In the genomic region with DNA sequence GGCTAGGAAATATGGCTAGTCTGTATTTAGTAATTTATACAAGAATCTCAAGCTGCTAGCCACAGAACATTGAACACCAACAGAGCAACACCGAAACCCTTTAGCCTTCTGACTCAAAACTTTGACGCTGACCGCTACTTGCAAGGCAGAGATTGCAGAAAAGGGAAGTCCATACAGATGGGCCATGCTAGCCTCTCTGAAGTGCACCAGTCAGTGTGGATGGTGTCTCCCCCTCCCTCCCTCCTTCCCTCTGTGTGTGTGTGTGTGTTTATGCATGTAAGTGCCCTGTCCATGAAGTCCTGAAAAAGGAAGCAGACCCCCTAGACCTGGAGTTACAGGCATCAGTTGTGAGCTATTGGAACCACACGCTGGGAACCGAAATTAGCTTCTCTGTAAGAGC, we compare ENCODE assay signal across 20 mouse cellular contexts. TPM values are rescaled to one million over a fixed set of nuclear protein-coding genes. Genes with fewer than 3 reads are reported as not detected.
DNase-seq lines count a peak whose midpoint lies in the region; ATAC-seq and TF ChIP-seq lines count a peak whose summit lies in the region.
"Had no signal": no experiment of that assay in that cellular context is flagged by ENCODE, and none has a peak within 500 bp of the region (broad histone marks: within the 10 kb centered on the region; RNA-seq: fewer than 3 reads in every experiment).

No protein-coding gene starts in this region.

- H3K27me3 ChIP-seq in lung, postnatal 0 days (replicated peaks; ENCODE audit: insufficient read depth, low read length): no peaks in the 10 kb centered on the region
- H3K27me3 ChIP-seq in CH12.LX (replicated peaks): no peaks in the 10 kb centered on the region
- H3K27me3 ChIP-seq: embryonic facial prominence, embryonic 12.5 days; forebrain, embryonic 15.5 days; heart, embryonic 13.5 days; limb, embryonic 15.5 days had no signal

- no peaks in the 10 kb centered on the region for H3K4me1 ChIP-seq in lung, postnatal 0 days (ENCODE audit: insufficient read depth, low read depth, low read length)
- peaks cover 2 to 39% of the 10 kb centered on the region in 2 experiments; a peak in 3 of 4 replicates for H3K4me1 ChIP-seq in CH12.LX (ENCODE audit: control insufficient read depth in 1 of 2, insufficient read depth in 2 of 2)
- H3K4me1 ChIP-seq: forebrain, embryonic 15.5 days had no signal

- H3K4me3 ChIP-seq in lung, postnatal 0 days (ENCODE audit: low read depth, low read length): no peak overlapping the region
- peak overlapping the region in 1 of 3 experiments; percentile 11 for H3K4me3 ChIP-seq in CH12.LX (replicated peaks in 1 of 3; ENCODE audit: low read depth in 2 of 3, low read length in 2 of 3, poor library complexity in 1 of 3)
- H3K4me3 ChIP-seq: embryonic facial prominence, embryonic 12.5 days; forebrain, embryonic 15.5 days; heart, embryonic 13.5 days; limb, embryonic 15.5 days had no signal

- H3K36me3 ChIP-seq in lung, postnatal 0 days (ENCODE audit: insufficient read depth, low read length): no peaks in the 10 kb centered on the region
- H3K36me3 ChIP-seq in CH12.LX (replicated peaks in 1 of 2; ENCODE audit: control insufficient read depth in 1 of 2, insufficient read depth in 1 of 2, low read length in 1 of 2): no peaks in the 10 kb centered on the region
- H3K36me3 ChIP-seq: embryonic facial prominence, embryonic 12.5 days; forebrain, embryonic 15.5 days; G1E; heart, embryonic 13.5 days; limb, embryonic 15.5 days had no signal

- ATAC-seq in lung, postnatal 0 days: no peak
- peak; percentile 59 to 65 for ATAC-seq in hematopoietic stem cell, adult 5-6 weeks (replicated peaks in 1 of 2; ENCODE audit: insufficient read depth in 1 of 2, low FRiP score in 2 of 2, low TSS enrichment in 1 of 2, low read depth in 1 of 2, poor library complexity in 2 of 2, severe bottlenecking in 2 of 2)
- ATAC-seq in neutrophil, adult 5-6 weeks (ENCODE audit: extremely low read depth, insufficient number of reproducible peaks, low FRiP score, poor library complexity, severe bottlenecking): peak; percentile 21; the same call in 1 of the 2 replicates
- ATAC-seq in frontal cortex, adult (ENCODE audit: low TSS enrichment): no peak
- ATAC-seq: forebrain, embryonic 15.5 days had no signal

- peak; percentile 9 for DNase-seq in lung, postnatal 0 days (ENCODE audit: low spot score)
- no peak for DNase-seq in lung, postnatal 14 days
- DNase-seq in CH12.LX (ENCODE audit: extremely low read depth): peak; percentile 81
- no peak for DNase-seq in cerebellum, postnatal 10 days
- DNase-seq: cerebellum, adult 11 months; heart, postnatal 36 days; kidney, adult 8-10 months; kidney, postnatal 25 days; layer of hippocampus, postnatal 36 days; retina, postnatal 1 day; thymus, postnatal 25 days had no signal

- H3K9ac ChIP-seq in lung, postnatal 0 days (replicated peaks; ENCODE audit: low read depth): no peak overlapping the region
- peak overlapping the region; percentile 59; the same call in 1 of the 2 replicates for H3K9ac ChIP-seq in CH12.LX (ENCODE audit: insufficient read depth, low read depth)
- H3K9ac ChIP-seq: embryonic facial prominence, embryonic 12.5 days; forebrain, embryonic 15.5 days; heart, embryonic 13.5 days; limb, embryonic 15.5 days had no signal

- H3K9me3 ChIP-seq in lung, postnatal 0 days (ENCODE audit: low read length): no peaks in the 10 kb centered on the region
- peaks cover 5% of the 10 kb centered on the region for H3K9me3 ChIP-seq in CH12.LX (replicated peaks; ENCODE audit: low read length)
- H3K9me3 ChIP-seq: forebrain, embryonic 15.5 days; G1E; limb, embryonic 15.5 days had no signal

- dilution Hi-C loops in CH12.LX (cut with MboI; ENCODE audit: extremely low pct_ligation_motif_present, extremely low pct_unique_long_range_greater_than_20kb, low sequenced_read_pairs): no loop called here

- in situ Hi-C loops in CH12.LX (cut with MboI; ENCODE audit: low pct_ligation_motif_present, low pct_unique_long_range_greater_than_20kb, low sequenced_read_pairs): no loop called here

- no peak for TF ChIP-seq EP300 in lung, postnatal 0 days (IDR thresholded peaks at IDR 0.05)
- peak; percentile 87 for TF ChIP-seq EP300 in CH12.LX (IDR thresholded peaks at IDR 0.05; ENCODE audit: low read length)

- no peak overlapping the region for H3K27ac ChIP-seq in lung, postnatal 0 days (ENCODE audit: low read length)
- H3K27ac ChIP-seq in CH12.LX (ENCODE audit: insufficient read depth, low read depth): peak overlapping the region; percentile 85
- H3K27ac ChIP-seq: embryonic facial prominence, embryonic 12.5 days; forebrain, embryonic 15.5 days; heart, embryonic 13.5 days; limb, embryonic 15.5 days had no signal

- no peak overlapping the region for H3K4me2 ChIP-seq in lung, postnatal 0 days (replicated peaks; ENCODE audit: low read depth, low read length)
- peak overlapping the region; percentile 83 for H3K4me2 ChIP-seq in CH12.LX (ENCODE audit: insufficient read depth, low read depth, poor library complexity, severe bottlenecking)
- H3K4me2 ChIP-seq: embryonic facial prominence, embryonic 12.5 days; forebrain, embryonic 15.5 days; heart, embryonic 13.5 days; limb, embryonic 15.5 days; midbrain, embryonic 11.5 days had no signal

- H3K79me2 ChIP-seq in CH12.LX (replicated peaks; ENCODE audit: control insufficient read depth, extremely low read depth, insufficient read depth, poor library complexity, severe bottlenecking): no peaks in the 10 kb centered on the region

- WGBS in lung, postnatal 0 days: 89% methylated on average over 5 of the region's 5 CpGs

- TF ChIP-seq CTCF in lung, postnatal 0 days (IDR thresholded peaks at IDR 0.05): no peak
- no peak for TF ChIP-seq CTCF in CH12.LX (conservative IDR thresholded peaks at IDR 0.05 in 1 of 2, IDR thresholded peaks at IDR 0.05 in 1 of 2; ENCODE audit: low read depth in 2 of 2, low read length in 2 of 2)

- TF ChIP-seq RAD21 in CH12.LX (IDR thresholded peaks at IDR 0.05; ENCODE audit: low read depth, low read length): no peak

- no peak for TF ChIP-seq POLR2A in CH12.LX (IDR thresholded peaks at IDR 0.05; ENCODE audit: low read depth, low read length)

TF ChIP-seq in CH12.LX, 34 proteins besides CTCF, POLR2A, EP300 and RAD21:
- TF ChIP-seq SMC3 (IDR thresholded peaks at IDR 0.05; ENCODE audit: low read depth, low read length) (no peak), ELF1 (IDR thresholded peaks at IDR 0.05; ENCODE audit: low read depth, low read length) (0 out of 2 replicates have a peak, but pooled peaks have one; percentile 13), KAT2A (IDR thresholded peaks at IDR 0.05; ENCODE audit: insufficient replicate concordance, low read length) (no peak), IRF4 (IDR thresholded peaks at IDR 0.05; ENCODE audit: low read depth, low read length) (peak; percentile 84), BHLHE40 (IDR thresholded peaks at IDR 0.05; ENCODE audit: low read depth, low read length) (peak; percentile 13; the same call in 1 of the 2 replicates), MEF2A (IDR thresholded peaks at IDR 0.05; ENCODE audit: borderline replicate concordance, low read depth, low read length) (peak; percentile 60; the same call in 1 of the 2 replicates), TCF12 (IDR thresholded peaks at IDR 0.05; ENCODE audit: low read depth, low read length) (peak; percentile 69; the same call in 1 of the 2 replicates)
TF ChIP-seq in CH12.LX: peak in this region for 5.

RNA-seq across cellular contexts. Expression of gene Baz2b, which starts 33.6 kb away (rescaled TPM):
- polyA plus RNA-seq in lung, postnatal 0 days (2015; fragmentation: Nextera tagmentation; extraction: Ambion mirVana): 63.0 and 64.9 TPM in 2 replicates
- total RNA-seq in CH12.LX (2012; rRNA removed): 27.6 and 31.9 TPM in 2 replicates
- 17.3 and 17.5 TPM in 2 replicates for total RNA-seq in CH12.LX (2014; rRNA removed)
- 36.3 and 40.1 TPM in 2 replicates for polyA plus RNA-seq in CH12.LX (2012; ENCODE audit: insufficient read length, low read depth)
- total RNA-seq in hematopoietic stem cell, adult 5-6 weeks (2017): 161 and 225 TPM in 2 replicates
- total RNA-seq in neutrophil, adult 5-6 weeks (2017): 365 and 367 TPM in 2 replicates

RNA-seq across cellular contexts. Expression of gene March7, which starts 33.6 kb away (rescaled TPM):
- polyA plus RNA-seq in lung, postnatal 0 days (2015; fragmentation: Nextera tagmentation; extraction: Ambion mirVana): 46.8 and 64.1 TPM in 2 replicates
- total RNA-seq in CH12.LX (2012; rRNA removed): 40.0 and 44.5 TPM in 2 replicates
- 121 and 149 TPM in 2 replicates for total RNA-seq in CH12.LX (2014; rRNA removed)
- 52.1 and 53.7 TPM in 2 replicates for polyA plus RNA-seq in CH12.LX (2012; ENCODE audit: insufficient read length, low read depth)
- 111 and 135 TPM in 2 replicates for total RNA-seq in hematopoietic stem cell, adult 5-6 weeks (2017)
- total RNA-seq in neutrophil, adult 5-6 weeks (2017): 547 and 566 TPM in 2 replicates

Comparison
In these comparisons a context has a peak if more than half of its experiments do, and no peak if none do; other contexts are left out.
1. DNase-seq: peak in lung, postnatal 0 days (single experiment) and CH12.LX (single experiment); none in lung, postnatal 14 days (single experiment) and cerebellum, postnatal 10 days (0 of 2).
2. ATAC-seq: peak in hematopoietic stem cell, adult 5-6 weeks (2 of 2) and neutrophil, adult 5-6 weeks (single experiment); none in lung, postnatal 0 days (single experiment) and frontal cortex, adult (single experiment).